In genomic region chr2:6220141-6220805, GRCm38 (mm10) we compare ENCODE assay signal across 8 mouse cellular contexts. TPM values are rescaled to one million over a fixed set of nuclear protein-coding genes. Genes with fewer than 3 reads are reported as not detected.
DNase-seq lines count a peak whose midpoint lies in the region; ATAC-seq and TF ChIP-seq lines count a peak whose summit lies in the region.

No protein-coding gene starts in this region.

- H3K36me3 ChIP-seq in heart, adult 2 months (ENCODE audit: control insufficient read depth, insufficient read depth, low read length), result no peaks in the 10 kb centered on the region
- H3K36me3 ChIP-seq in heart, embryonic 10.5 days, result no peaks in the 10 kb centered on the region
- H3K36me3 ChIP-seq in kidney, embryonic 14.5 days (ENCODE audit: control insufficient read depth, insufficient read depth, low read length), result no peaks in the 10 kb centered on the region
- H3K36me3 ChIP-seq in limb, embryonic 14.5 days (ENCODE audit: control insufficient read depth, insufficient read depth, low read length), result no peaks in the 10 kb centered on the region
- no peaks in the 10 kb centered on the region for H3K36me3 ChIP-seq in midbrain, postnatal 0 days (ENCODE audit: insufficient read depth, low read length)
- no peaks in the 10 kb centered on the region for H3K36me3 ChIP-seq in splenic B cell, adult 2 months (ENCODE audit: control insufficient read depth, insufficient read depth, low read length, poor library complexity, severe bottlenecking)

- DNase-seq in heart, adult 2 months, result peak; percentile 67 to 82
- no peak for DNase-seq in heart, embryonic 10.5 days (ENCODE audit: low spot score)
- DNase-seq in embryo, embryonic 10.5 days (ENCODE audit: low spot score), result peak; percentile 83
- DNase-seq in gastrocnemius, postnatal 36 days, result peak; percentile 60 to 63
- peak; percentile 80 for DNase-seq in limb, embryonic 14.5 days (ENCODE audit: low spot score)
- peak; percentile 88 for DNase-seq in midbrain, postnatal 0 days (ENCODE audit: low spot score)
- DNase-seq in splenic B cell, adult 2 months (ENCODE audit: low read depth, low spot score), result peak; percentile 91

- no peak overlapping the region for H3K4me3 ChIP-seq in heart, adult 2 months
- no peak overlapping the region for H3K4me3 ChIP-seq in heart, embryonic 10.5 days
- no peak overlapping the region for H3K4me3 ChIP-seq in kidney, embryonic 14.5 days (ENCODE audit: low read length)
- no peak overlapping the region for H3K4me3 ChIP-seq in limb, embryonic 14.5 days (replicated peaks; ENCODE audit: low read length)
- no peak overlapping the region for H3K4me3 ChIP-seq in midbrain, postnatal 0 days (ENCODE audit: low read depth, low read length)

- H3K4me2 ChIP-seq in kidney, embryonic 14.5 days (replicated peaks; ENCODE audit: low read depth, low read length), result no peak overlapping the region
- H3K4me2 ChIP-seq in limb, embryonic 14.5 days (replicated peaks; ENCODE audit: low read depth, low read length, severe bottlenecking), result no peak overlapping the region
- no peak overlapping the region for H3K4me2 ChIP-seq in midbrain, postnatal 0 days (ENCODE audit: low read depth, low read length, poor library complexity, severe bottlenecking)

- 11% methylated on average over 4 of the region's 4 CpGs for WGBS in heart, adult 2 months
- 18% methylated on average over 4 of the region's 4 CpGs for WGBS in heart, embryonic 10.5 days
- WGBS in kidney, embryonic 14.5 days, result 15% methylated on average over 4 of the region's 4 CpGs
- 16% methylated on average over 4 of the region's 4 CpGs for WGBS in limb, embryonic 14.5 days
- 14% methylated on average over 4 of the region's 4 CpGs for WGBS in midbrain, postnatal 0 days

- peak; percentile 99; the same call in 1 of the 2 replicates for TF ChIP-seq CTCF in heart, adult 2 months (IDR thresholded peaks at IDR 0.05)
- TF ChIP-seq CTCF in midbrain, postnatal 0 days (IDR thresholded peaks at IDR 0.05), result peak; percentile 97

- ATAC-seq in kidney, embryonic 14.5 days (ENCODE audit: low FRiP score, low TSS enrichment), result peak; percentile 81
- ATAC-seq in limb, embryonic 14.5 days (ENCODE audit: low FRiP score, low read depth), result peak; percentile 60; the same call in 1 of the 2 replicates
- ATAC-seq in midbrain, postnatal 0 days (ENCODE audit: low FRiP score), result peak; percentile 72

- TF ChIP-seq POLR2A in heart, adult 2 months (IDR thresholded peaks at IDR 0.05; ENCODE audit: insufficient read depth, low read depth, low read length), result no peak
- TF ChIP-seq POLR2A in limb, embryonic 14.5 days (IDR thresholded peaks at IDR 0.05; ENCODE audit: borderline replicate concordance, extremely low read depth, insufficient read depth, insufficient read length), result no peak

- no peak overlapping the region for H3K9ac ChIP-seq in heart, adult 2 months (ENCODE audit: low read depth, low read length)
- no peak overlapping the region for H3K9ac ChIP-seq in kidney, embryonic 14.5 days (ENCODE audit: low read depth, low read length)
- H3K9ac ChIP-seq in limb, embryonic 14.5 days (ENCODE audit: low read depth, low read length, severe bottlenecking), result no peak overlapping the region
- H3K9ac ChIP-seq in midbrain, postnatal 0 days (replicated peaks; ENCODE audit: low read length, poor library complexity, severe bottlenecking), result no peak overlapping the region

- H3K9me3 ChIP-seq in heart, embryonic 10.5 days, result peaks cover 3% of the 10 kb centered on the region; the same call in 1 of the 2 replicates
- no peaks in the 10 kb centered on the region for H3K9me3 ChIP-seq in kidney, embryonic 14.5 days (ENCODE audit: control insufficient read depth, low read length)
- H3K9me3 ChIP-seq in limb, embryonic 14.5 days (ENCODE audit: control insufficient read depth, low read length), result no peaks in the 10 kb centered on the region
- H3K9me3 ChIP-seq in midbrain, postnatal 0 days (ENCODE audit: low read length), result no peaks in the 10 kb centered on the region

- no peak overlapping the region for H3K27ac ChIP-seq in heart, adult 2 months
- H3K27ac ChIP-seq in heart, embryonic 10.5 days, result no peak overlapping the region
- no peak overlapping the region for H3K27ac ChIP-seq in kidney, embryonic 14.5 days (ENCODE audit: low read depth, low read length)
- no peak overlapping the region for H3K27ac ChIP-seq in limb, embryonic 14.5 days (replicated peaks; ENCODE audit: low read depth, low read length)
- no peak overlapping the region for H3K27ac ChIP-seq in midbrain, postnatal 0 days (ENCODE audit: low read depth, low read length)

- no peaks in the 10 kb centered on the region for H3K4me1 ChIP-seq in heart, adult 2 months (ENCODE audit: control insufficient read depth, insufficient read depth, low read length)
- H3K4me1 ChIP-seq in heart, embryonic 10.5 days, result no peaks in the 10 kb centered on the region
- no peaks in the 10 kb centered on the region for H3K4me1 ChIP-seq in kidney, embryonic 14.5 days (ENCODE audit: control insufficient read depth, insufficient read depth, low read length)
- no peaks in the 10 kb centered on the region for H3K4me1 ChIP-seq in limb, embryonic 14.5 days (ENCODE audit: control insufficient read depth, insufficient read depth, low read length)
- no peaks in the 10 kb centered on the region for H3K4me1 ChIP-seq in midbrain, postnatal 0 days (ENCODE audit: insufficient read depth, low read length)

- H3K27me3 ChIP-seq in heart, adult 2 months (ENCODE audit: control insufficient read depth, insufficient read depth, low read length), result no peaks in the 10 kb centered on the region
- H3K27me3 ChIP-seq in heart, embryonic 10.5 days (ENCODE audit: insufficient read depth, poor library complexity, severe bottlenecking), result no peaks in the 10 kb centered on the region
- no peaks in the 10 kb centered on the region for H3K27me3 ChIP-seq in kidney, embryonic 14.5 days (ENCODE audit: control insufficient read depth, insufficient read depth, low read length)
- H3K27me3 ChIP-seq in limb, embryonic 14.5 days (ENCODE audit: control insufficient read depth, insufficient read depth, low read length), result no peaks in the 10 kb centered on the region
- no peaks in the 10 kb centered on the region for H3K27me3 ChIP-seq in midbrain, postnatal 0 days (ENCODE audit: insufficient read depth, low read length)
- H3K27me3 ChIP-seq in splenic B cell, adult 2 months (ENCODE audit: control insufficient read depth, insufficient read depth, low read length, poor library complexity, severe bottlenecking), result no peaks in the 10 kb centered on the region

- TF ChIP-seq EP300 in heart, adult 2 months (IDR thresholded peaks at IDR 0.05; ENCODE audit: insufficient read depth, low read depth, low read length), result 0 out of 2 replicates have a peak, but pooled peaks have one; percentile 31

- intact Hi-C loops in heart, adult 2 months (cut with DNase I), result loop anchor here (1.0 to 5.0 kb wide), 3 partner anchors 27 to 247 kb away; no protein-coding TSS in a partner anchor
- intact Hi-C loops in gastrocnemius, postnatal 36 days (cut with DNase I), result loop anchor here (1.0 kb wide), 1 partner anchor 185 kb away; no protein-coding TSS in a partner anchor

- H3K79me2 ChIP-seq in heart, adult 2 months (replicated peaks; ENCODE audit: control insufficient read depth, insufficient read depth, low read length), result no peaks in the 10 kb centered on the region

RNA-seq across cellular contexts. Expression of gene Echdc3, which starts 7.4 kb away (rescaled TPM):
- 10 to 100 TPM; 24.0 to 27.1 TPM for total RNA-seq in heart, adult 2 months (2021)
- polyA plus RNA-seq in heart, adult 2 months (2012; rRNA removed), result 30.6 and 41.7 TPM in 2 replicates
- 7.2 and 9.9 TPM in 2 replicates for polyA plus RNA-seq in heart, embryonic 10.5 days (2016; fragmentation: Nextera tagmentation; extraction: Ambion mirVana)
- total RNA-seq in gastrocnemius, postnatal 36 days (2021), result 1 to 10 TPM; 7.3 to 7.6 TPM
- polyA plus RNA-seq in kidney, embryonic 14.5 days (2014; fragmentation: Nextera tagmentation; extraction: Ambion mirVana), result 7.0 and 7.4 TPM in 2 replicates
- polyA plus RNA-seq in limb, embryonic 14.5 days (2012; rRNA removed), result 4.3 and 4.8 TPM in 2 replicates
- 5.0 and 5.7 TPM in 2 replicates for polyA plus RNA-seq in limb, embryonic 14.5 days (2014; fragmentation: Nextera tagmentation; extraction: Ambion mirVana)
- total RNA-seq in midbrain, postnatal 0 days (2014; rRNA removed), result 1.5 and 2.3 TPM in 2 replicates
- polyA plus RNA-seq in midbrain, postnatal 0 days (2015; fragmentation: Nextera tagmentation; extraction: Ambion mirVana), result 0.90 and 1.0 TPM in 2 replicates
